ENCODE assay signal across 8 mouse cellular contexts in genomic region chr14:31128826-31129219, GRCm38 (mm10). TPM values are rescaled to one million over a fixed set of nuclear protein-coding genes. Genes with fewer than 3 reads are reported as not detected.
A peak's percentile ranks its signal among the peaks of the same experiment; 100 is the strongest.
DNase-seq lines count a peak whose midpoint lies in the region; ATAC-seq lines count a peak whose summit lies in the region.

Gene Smim4, minus strand, starts transcription at chr14:31128956.

- ATAC-seq in hindbrain, embryonic 16.5 days: peak; percentile 96

- peaks cover 75% of the 10 kb centered on the region for H3K79me2 ChIP-seq in macrophage (ENCODE audit: inconsistent target)

- DNase-seq in WW6 (ENCODE audit: low read depth, low spot score): peak; percentile 93
- DNase-seq in cerebellum, postnatal 4 days (ENCODE audit: low spot score in 2 of 2): peak; percentile 88 to 96
- peak; percentile 96 for DNase-seq in gastrocnemius, adult 18-20 months (ENCODE audit: low spot score)
- DNase-seq in left cerebral cortex, adult 18-20 months (ENCODE audit: low spot score in 2 of 2): peak; percentile 94 to 97
- peak; percentile 99 for DNase-seq in right cerebral cortex, adult 18-20 months
- DNase-seq in urinary bladder, postnatal 10 days (ENCODE audit: low spot score): peak; percentile 80

- peak within 1 kb of the TSS; percentile 74 for H3K4me3 ChIP-seq in hindbrain, embryonic 16.5 days (ENCODE audit: low read length)
- peak within 1 kb of the TSS; percentile 89 for H3K4me3 ChIP-seq in macrophage (ENCODE audit: inconsistent target)

- H3K4me2 ChIP-seq in hindbrain, embryonic 16.5 days (ENCODE audit: low read length): peak within 1 kb of the TSS; percentile 80

- H3K27ac ChIP-seq in hindbrain, embryonic 16.5 days (ENCODE audit: low read depth, low read length): peak within 1 kb of the TSS; percentile 90
- peak within 1 kb of the TSS; percentile 92 for H3K27ac ChIP-seq in macrophage

- peak within 1 kb of the TSS; percentile 70 for H3K9ac ChIP-seq in hindbrain, embryonic 16.5 days (ENCODE audit: low read depth, low read length)

- no peaks in the 10 kb centered on the region for H3K9me3 ChIP-seq in hindbrain, embryonic 16.5 days (ENCODE audit: control insufficient read depth, low read length)

- H3K4me1 ChIP-seq in hindbrain, embryonic 16.5 days (ENCODE audit: control insufficient read depth, insufficient read depth, low read depth, low read length): peaks cover 40% of the 10 kb centered on the region

- WGBS in hindbrain, embryonic 16.5 days: under 1% methylated on average over 33 of the region's 33 CpGs
- under 1% methylated on average over 29 of the region's 33 CpGs for WGBS in macrophage (ENCODE audit: missing documents)

- H3K27me3 ChIP-seq in hindbrain, embryonic 16.5 days (replicated peaks; ENCODE audit: control insufficient read depth, insufficient read depth, low read length): no peaks in the 10 kb centered on the region

- no peaks in the 10 kb centered on the region for H3K36me3 ChIP-seq in hindbrain, embryonic 16.5 days (ENCODE audit: control insufficient read depth, insufficient read depth, low read length)
- H3K36me3 ChIP-seq in macrophage (ENCODE audit: inconsistent target): peaks cover 6% of the 10 kb centered on the region; the same call in 1 of the 2 replicates

RNA-seq across cellular contexts. Expression of gene Smim4, which starts in this region (rescaled TPM):
- total RNA-seq in gastrocnemius, adult 18-20 months (2021): 10 to 100 TPM; 24.6 to 33.8 TPM
- 51.3 and 53.9 TPM in 2 replicates for polyA plus RNA-seq in hindbrain, embryonic 16.5 days (2015; fragmentation: Nextera tagmentation; extraction: Ambion mirVana)
- 10 to 100 TPM; 22.8 to 29.7 TPM for total RNA-seq in left cerebral cortex, adult 18-20 months (2021)
- 10 to 100 TPM in 5 of 26 experiments, 1 to 10 TPM in 12, under 1 TPM in 1, not detected in 8; 0.82 to 20.9 (median 6.8) TPM for total RNA-seq in macrophage (2018; cell fraction: chromatin; rRNA removed)
- total RNA-seq in macrophage (2018; cell fraction: cytosol; rRNA removed): 10 to 100 TPM; 33.4 to 98.2 (median 47.8) TPM
- 10 to 100 TPM in 14 of 26 experiments, 1 to 10 TPM in 12; 2.1 to 47.5 (median 11.1) TPM for total RNA-seq in macrophage (2018; cell fraction: nucleus; rRNA removed)
- polyA plus RNA-seq in macrophage (2018): 5.9 to 64.8 TPM (median 39.9 TPM) in 3 replicates

Comparison
In these comparisons a context has a peak if more than half of its experiments do, and no peak if none do; other contexts are left out.
1. Peak in every context shown above with its lines: DNase-seq, ATAC-seq, H3K4me3 ChIP-seq and H3K27ac ChIP-seq.